Mouse (Mus musculus) lung, postnatal 0 days (tissue): ENCODE measurements around the gene Sorcs3. TPM values are rescaled to one million over a fixed set of nuclear protein-coding genes. Genes with fewer than 3 reads are reported as not detected.

Source experiments
- ATAC-seq: fragments of 200-750 bp; cut with Nextera tagmentation; 2 replicates; pipeline ENCODE4 v1.8.0; 2017; ENCODE audit warnings: moderate library complexity
- DNase-seq: peaks from one replicate; pipeline ENCODE4 v3.0.0-alpha.2; 2016; ENCODE audit warnings: low spot score
- H3K27ac ChIP-seq: fragments of 300-500 bp; sonication (generic); 2 replicates; pipeline ENCODE4 v1.5.1; 2014; ENCODE audit warnings: antibody characterized with exemption, mild to moderate bottlenecking, low read length, mixed read lengths
- H3K27me3 ChIP-seq: fragments of 300-500 bp; sonication (generic); replicated peaks from 2 replicates; pipeline ENCODE4 v1.6.1; 2014; ENCODE audit warnings: low read length, mixed read lengths; ENCODE audit not compliant: insufficient read depth
- H3K36me3 ChIP-seq: fragments of 300-500 bp; sonication (generic); 2 replicates; pipeline ENCODE4 v1.6.1; 2014; ENCODE audit warnings: low read length, mixed read lengths; ENCODE audit not compliant: insufficient read depth
- H3K4me1 ChIP-seq: fragments of 300-500 bp; sonication (generic); 2 replicates; pipeline ENCODE4 v1.6.1; 2014; ENCODE audit warnings: antibody characterized with exemption, low read depth, low read length, mixed read lengths; ENCODE audit not compliant: insufficient read depth
- H3K4me2 ChIP-seq: fragments of 300-500 bp; sonication (generic); replicated peaks from 2 replicates; pipeline ENCODE4 v1.6.1; 2014; ENCODE audit warnings: low read depth, mild to moderate bottlenecking, low read length, moderate library complexity, mixed read lengths
- H3K4me3 ChIP-seq: fragments of 300-500 bp; sonication (generic); 2 replicates; pipeline ENCODE4 v1.5.1; 2014; ENCODE audit warnings: low read depth, low read length
- H3K9ac ChIP-seq: fragments of 300-500 bp; sonication (generic); replicated peaks from 2 replicates; pipeline ENCODE4 v1.6.1; 2014; ENCODE audit warnings: low read depth, mild to moderate bottlenecking
- H3K9me3 ChIP-seq: fragments of 300-500 bp; sonication (generic); 2 replicates; pipeline ENCODE4 v1.6.1; 2016; ENCODE audit warnings: low read length, mixed read lengths
- CTCF ChIP-seq: IDR thresholded peaks from 2 replicates; pipeline ENCODE4 v1.5.1; 2016; ENCODE audit warnings: antibody characterized with exemption, mild to moderate bottlenecking
- EP300 ChIP-seq: IDR thresholded peaks from 2 replicates; pipeline ENCODE4 v1.6.1; 2016; ENCODE audit warnings: antibody characterized with exemption, mild to moderate bottlenecking, control low read depth
- WGBS: fragments of 180-500 bp; shearing (Covaris S2); extraction: QIAGEN DNeasy Blood & Tissue Kit; methylation state at CpG from one replicate; pipeline ENCODE4 v1.1.7; 2014; 5-methylcytosine and 5-hydroxymethylcytosine counted together
- polyA plus RNA-seq: library from polyadenylated mRNA; unstranded; fragments of >200 nt; fragmentation: Nextera tagmentation; extraction: Ambion mirVana; gene quantifications from 2 replicates; pipeline ENCODE4 v1.2.1, GENCODE M21; 2015

Gene Sorcs3
- polyA plus RNA-seq, 1 experiment from 2014 or later = 0.02 TPM

DNA sequence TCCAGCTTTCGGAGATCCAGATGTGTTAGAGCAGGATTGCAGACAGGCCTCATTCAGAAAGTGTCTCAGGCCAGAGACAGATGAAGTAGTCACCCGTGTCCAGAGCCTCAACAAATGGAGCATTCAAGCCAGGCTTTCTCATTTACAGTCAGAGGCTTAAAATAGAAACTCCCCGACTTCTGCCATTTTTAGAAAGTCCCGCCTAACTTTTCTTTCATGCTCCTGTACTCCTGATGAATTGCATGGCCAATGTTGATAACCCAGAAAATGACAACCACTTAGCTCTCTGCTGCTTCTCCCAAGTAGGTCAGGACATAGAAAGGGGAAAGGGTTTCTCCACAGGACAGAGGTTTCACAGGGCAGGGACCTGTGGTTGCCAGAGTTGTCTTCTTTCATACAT is 261.6 kb downstream of the Sorcs3 start:
- DNase-seq = no peak
- Histone ChIP-seq H3K36me3 (no peaks in the 10 kb centered on the region), H3K27me3 (no peaks in the 10 kb centered on the region), H3K9ac (no peak overlapping the region), H3K4me1 (no peaks in the 10 kb centered on the region), H3K4me3 (no peak overlapping the region), H3K27ac (no peak overlapping the region), H3K9me3 (no peaks in the 10 kb centered on the region), H3K4me2 (no peak overlapping the region)
- no peak for TF ChIP-seq EP300
- no peak for TF ChIP-seq CTCF
- WGBS = 69% methylated on average over 4 of the region's 4 CpGs
- ATAC-seq = no peak

DNA sequence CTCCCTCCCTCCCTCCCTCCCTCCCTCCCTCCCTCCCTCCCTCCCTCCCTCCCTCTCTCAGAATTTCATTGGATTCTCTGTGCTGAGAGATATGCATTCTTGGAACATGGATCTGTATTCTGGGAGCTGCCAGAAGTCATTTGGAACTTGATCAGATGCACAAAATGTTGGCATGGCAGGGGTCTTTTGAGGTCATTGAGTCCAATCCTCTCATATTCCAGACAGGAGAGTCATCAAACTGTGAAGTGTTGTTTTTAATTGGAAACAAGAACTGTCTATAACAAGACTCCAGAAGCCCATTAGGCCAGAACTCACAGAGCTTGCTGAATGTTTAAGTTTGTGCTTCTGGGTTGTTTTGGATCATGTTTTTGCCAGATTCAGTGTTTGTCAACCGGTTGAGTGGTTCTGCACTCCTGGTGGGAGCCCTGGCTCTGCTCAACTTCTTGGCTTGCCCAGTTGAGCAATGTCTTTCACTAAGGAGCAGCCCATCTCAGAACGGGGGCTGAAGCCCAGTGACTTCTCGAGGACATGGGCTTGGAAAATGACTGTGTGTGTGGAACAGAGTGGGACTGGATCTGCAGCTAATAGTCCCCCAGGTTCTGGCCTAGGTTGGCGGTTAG is 264.1 kb downstream of the Sorcs3 start:
- Histone ChIP-seq H3K4me3 (no peak overlapping the region), H3K27me3 (no peaks in the 10 kb centered on the region), H3K4me1 (no peaks in the 10 kb centered on the region), H3K9me3 (no peaks in the 10 kb centered on the region), H3K27ac (no peak overlapping the region), H3K36me3 (no peaks in the 10 kb centered on the region), H3K9ac (no peak overlapping the region), H3K4me2 (no peak overlapping the region)
- TF ChIP-seq CTCF = no peak
- no peak for TF ChIP-seq EP300
- DNase-seq = no peak
- 75% methylated on average over 4 of the region's 4 CpGs for WGBS
- no peak for ATAC-seq

GRCm38 (mm10) chr19:48471927-48472326 is 266.1 kb downstream of the Sorcs3 start:
- 44% methylated on average over 5 of the region's 5 CpGs for WGBS
- Histone ChIP-seq H3K9me3 (no peaks in the 10 kb centered on the region), H3K4me3 (no peak overlapping the region), H3K27ac (no peak overlapping the region), H3K27me3 (no peaks in the 10 kb centered on the region), H3K9ac (no peak overlapping the region), H3K36me3 (no peaks in the 10 kb centered on the region), H3K4me2 (no peak overlapping the region), H3K4me1 (no peaks in the 10 kb centered on the region)
- no peak for ATAC-seq
- DNase-seq = no peak
- no peak for TF ChIP-seq EP300
- TF ChIP-seq CTCF = no peak

DNA sequence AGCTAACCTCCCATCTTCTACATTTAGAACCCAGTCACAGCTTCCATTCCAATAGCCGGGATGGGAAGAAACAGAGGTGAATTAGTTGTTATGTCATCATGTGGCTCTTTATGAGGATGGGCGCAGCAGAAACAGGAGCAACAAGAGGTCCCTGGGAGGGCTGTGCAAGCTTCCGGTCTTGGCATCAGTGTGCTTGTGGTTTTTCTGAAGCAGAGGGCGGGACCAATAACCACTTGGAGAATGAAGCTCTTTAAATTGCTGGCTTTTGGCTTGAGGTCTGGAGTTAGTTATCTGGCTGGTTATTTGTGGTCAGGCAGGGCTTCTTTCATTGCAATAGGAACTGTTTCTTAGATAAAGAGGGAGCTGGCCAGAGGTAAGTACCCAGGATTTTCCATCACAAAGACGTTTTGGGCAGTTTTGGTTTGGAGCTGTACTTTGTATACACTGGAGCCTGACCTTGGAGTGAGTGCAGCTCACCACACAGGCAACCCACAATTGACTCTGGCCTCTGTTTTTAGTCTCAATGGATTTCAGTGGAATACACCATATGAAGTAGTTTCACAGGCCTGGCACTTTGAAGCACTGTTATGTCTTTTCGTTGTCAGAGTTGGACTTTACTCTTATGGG is 270.1 kb downstream of the Sorcs3 start:
- H3K9ac ChIP-seq = no peak overlapping the region
- no peaks in the 10 kb centered on the region for H3K4me1 ChIP-seq
- H3K4me3 ChIP-seq = no peak overlapping the region
- TF ChIP-seq EP300 (no peak), CTCF (no peak)
- no peak overlapping the region for H3K4me2 ChIP-seq
- WGBS = 66% methylated on average over 6 of the region's 6 CpGs
- no peaks in the 10 kb centered on the region for H3K27me3 ChIP-seq
- H3K27ac ChIP-seq = no peak overlapping the region
- DNase-seq = no peak
- no peak for ATAC-seq
- no peaks in the 10 kb centered on the region for H3K36me3 ChIP-seq
- no peaks in the 10 kb centered on the region for H3K9me3 ChIP-seq

DNA sequence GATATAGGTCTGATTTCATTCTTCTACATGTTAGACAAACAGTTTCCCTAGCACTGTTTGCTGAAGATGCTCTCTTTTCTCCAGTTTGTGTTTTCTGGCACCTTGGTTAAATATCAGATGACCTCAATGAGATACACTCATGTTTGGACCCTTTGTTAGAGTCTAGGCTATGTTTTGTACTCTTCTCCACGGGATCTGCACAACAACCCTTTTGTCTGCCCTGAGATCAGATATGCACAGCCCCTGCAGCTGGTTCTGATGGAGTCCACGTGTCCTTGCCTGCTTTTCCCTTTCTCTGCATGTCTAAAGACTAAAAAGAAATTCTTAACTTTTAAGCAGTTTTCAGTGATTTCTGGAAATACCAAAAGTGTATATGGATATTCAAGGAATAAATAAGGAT is 273.0 kb downstream of the Sorcs3 start:
- TF ChIP-seq CTCF (no peak), EP300 (no peak)
- Histone ChIP-seq H3K36me3 (no peaks in the 10 kb centered on the region), H3K4me2 (no peak overlapping the region), H3K27ac (no peak overlapping the region), H3K4me1 (no peaks in the 10 kb centered on the region), H3K27me3 (no peaks in the 10 kb centered on the region), H3K4me3 (no peak overlapping the region), H3K9ac (no peak overlapping the region), H3K9me3 (no peaks in the 10 kb centered on the region)
- ATAC-seq (no peak), DNase-seq (no peak)
- WGBS = 40% methylated on average over 2 of the region's 2 CpGs

DNA sequence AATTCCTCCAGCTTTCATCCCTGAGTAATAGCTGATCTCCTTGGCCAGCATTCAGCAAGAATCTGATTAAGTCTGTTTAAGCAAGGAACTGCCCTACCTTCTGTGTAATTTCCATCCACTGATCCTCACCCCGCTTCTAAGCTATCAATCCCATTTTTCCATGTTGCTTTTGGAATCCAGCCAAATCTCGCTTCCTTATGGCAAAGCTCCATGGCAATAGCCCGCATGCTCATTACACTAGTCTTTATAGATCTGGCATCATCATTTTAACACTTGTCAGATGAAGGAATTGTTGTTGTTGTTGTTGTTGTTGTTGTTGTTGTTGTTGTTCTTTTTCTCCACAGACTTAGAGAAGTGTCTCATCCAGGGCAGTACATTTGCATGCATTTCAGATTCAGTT is 277.1 kb downstream of the Sorcs3 start:
- ATAC-seq (no peak), DNase-seq (no peak)
- no peak for TF ChIP-seq CTCF
- WGBS = 26% methylated on average over 3 of the region's 3 CpGs
- Histone ChIP-seq H3K4me3 (no peak overlapping the region), H3K4me2 (no peak overlapping the region), H3K9me3 (no peaks in the 10 kb centered on the region), H3K27me3 (no peaks in the 10 kb centered on the region), H3K9ac (no peak overlapping the region), H3K4me1 (no peaks in the 10 kb centered on the region), H3K27ac (no peak overlapping the region), H3K36me3 (no peaks in the 10 kb centered on the region)

DNA sequence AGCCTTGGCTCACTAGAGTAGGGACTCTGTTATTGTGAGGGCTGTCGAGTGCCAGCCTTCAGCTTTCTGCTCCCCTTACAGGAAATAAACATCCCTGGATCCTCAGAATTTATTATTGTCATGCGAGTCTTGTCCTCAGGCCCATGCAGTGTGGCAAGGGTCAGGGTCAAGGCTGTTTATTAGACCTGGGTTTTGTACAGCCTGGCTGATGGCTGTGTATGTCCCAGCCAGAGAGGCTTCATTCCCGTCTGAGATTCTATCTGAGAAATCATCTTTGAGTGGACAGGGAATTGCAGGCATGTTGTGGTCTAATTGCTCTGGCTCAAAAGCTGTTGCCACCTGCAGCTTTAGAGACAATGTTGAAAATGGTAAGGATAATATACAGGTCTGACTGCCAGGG is 285.3 kb downstream of the Sorcs3 start:
- no peak overlapping the region for H3K9ac ChIP-seq
- no peak for TF ChIP-seq CTCF
- no peak for TF ChIP-seq EP300
- no peaks in the 10 kb centered on the region for H3K36me3 ChIP-seq
- H3K4me2 ChIP-seq = no peak overlapping the region
- H3K27me3 ChIP-seq = no peaks in the 10 kb centered on the region
- DNase-seq (no peak), ATAC-seq (no peak)
- H3K4me3 ChIP-seq = no peak overlapping the region
- H3K27ac ChIP-seq = no peak overlapping the region
- H3K4me1 ChIP-seq = no peaks in the 10 kb centered on the region
- WGBS = 37% methylated on average over 3 of the region's 3 CpGs
- H3K9me3 ChIP-seq = no peaks in the 10 kb centered on the region
